Mouse (Mus musculus) midbrain, postnatal 0 days (tissue): ENCODE data around the gene Acbd3. TPM values are rescaled to one million over a fixed set of nuclear protein-coding genes. Genes with fewer than 3 reads are reported as not detected.

Experiments
- ATAC-seq: fragments of 200-750 bp; cut with Nextera tagmentation; 2 replicates; pipeline ENCODE4 v1.8.0; 2017; ENCODE audit warnings: moderate number of reproducible peaks, mild to moderate bottlenecking, moderate TSS enrichment, moderate library complexity; ENCODE audit not compliant: low FRiP score
- DNase-seq: peaks from one replicate; pipeline ENCODE4 v3.0.0-alpha.2; 2015; ENCODE audit warnings: low spot score
- H3K27ac ChIP-seq: fragments of 300-500 bp; sonication (generic); 2 replicates; pipeline ENCODE4 v1.5.1; 2014; ENCODE audit warnings: low read depth, mild to moderate bottlenecking, low read length, mixed read lengths
- H3K27me3 ChIP-seq: fragments of 300-500 bp; sonication (generic); 2 replicates; pipeline ENCODE4 v1.6.1; 2014; ENCODE audit warnings: low read length, control low read depth, mixed read lengths; ENCODE audit not compliant: insufficient read depth
- H3K36me3 ChIP-seq: fragments of 300-500 bp; sonication (generic); 2 replicates; pipeline ENCODE4 v1.6.1; 2014; ENCODE audit warnings: low read length, control low read depth, mixed read lengths; ENCODE audit not compliant: insufficient read depth
- H3K4me1 ChIP-seq: fragments of 300-500 bp; sonication (generic); 2 replicates; pipeline ENCODE4 v1.6.1; 2014; ENCODE audit warnings: mild to moderate bottlenecking, control low read depth, antibody characterized with exemption, low read length, mixed read lengths; ENCODE audit not compliant: insufficient read depth
- H3K4me2 ChIP-seq: fragments of 300-500 bp; sonication (generic); 2 replicates; pipeline ENCODE4 v1.6.1; 2014; ENCODE audit warnings: low read depth, mild to moderate bottlenecking, low read length, mixed read lengths; ENCODE audit not compliant: poor library complexity, severe bottlenecking
- H3K4me3 ChIP-seq: fragments of 300-500 bp; sonication (generic); 2 replicates; pipeline ENCODE4 v1.5.1; 2014; ENCODE audit warnings: low read depth, mild to moderate bottlenecking, low read length, moderate library complexity
- H3K9ac ChIP-seq: fragments of 300-500 bp; sonication (generic); replicated peaks from 2 replicates; pipeline ENCODE4 v1.6.1; 2014; ENCODE audit warnings: mild to moderate bottlenecking, low read length, moderate library complexity, mixed read lengths; ENCODE audit not compliant: poor library complexity, severe bottlenecking
- H3K9me3 ChIP-seq: fragments of 300-500 bp; sonication (generic); 2 replicates; pipeline ENCODE4 v1.6.1; 2016; ENCODE audit warnings: low read length, control low read depth
- CTCF ChIP-seq: IDR thresholded peaks from 2 replicates; pipeline ENCODE4 v1.5.1; 2016; ENCODE audit warnings: antibody characterized with exemption, mild to moderate bottlenecking
- WGBS: fragments of 180-500 bp; shearing (Covaris S2); extraction: QIAGEN DNeasy Blood & Tissue Kit; methylation state at CpG from one replicate; pipeline ENCODE4 v1.1.7; 2014; 5-methylcytosine and 5-hydroxymethylcytosine counted together
- polyA plus RNA-seq: library from polyadenylated mRNA; unstranded; fragments of >200 nt; fragmentation: Nextera tagmentation; extraction: Ambion mirVana; gene quantifications from 2 replicates; pipeline ENCODE4 v1.2.1, GENCODE M21; 2015
- total RNA-seq: library from RNA; depleted of rRNA; stranded (reverse); fragments of >200 nt; gene quantifications from 2 replicates; pipeline ENCODE4 v1.2.3, GENCODE M21; 2014

Acbd3 gene
- total and polyA plus RNA-seq, 2 experiments from 2014 or later: 18.8 to 30.0 TPM

GRCm38 (mm10) chr1:180763828-180764227, 38.0 kb downstream of the Acbd3 start:
- H3K27ac ChIP-seq: no peak overlapping the region
- ATAC-seq (peak; percentile 67), DNase-seq (peak; percentile 93)
- no peaks in the 10 kb centered on the region for H3K4me1 ChIP-seq
- H3K9ac ChIP-seq: peak overlapping the region; percentile 44
- H3K9me3 ChIP-seq: no peaks in the 10 kb centered on the region
- peaks cover 7% of the 10 kb centered on the region; the same call in 1 of the 2 replicates for H3K27me3 ChIP-seq
- H3K4me3 ChIP-seq: peak overlapping the region; percentile 34
- peak overlapping the region; percentile 59 for H3K4me2 ChIP-seq
- TF ChIP-seq CTCF: peak; percentile 95
- no peaks in the 10 kb centered on the region for H3K36me3 ChIP-seq
- WGBS: 2% methylated on average over 11 of the region's 11 CpGs

- 88% methylated on average over 5 of the region's 5 CpGs for whole genome bisulfite sequencing
- H3K36me3 ChIP-seq: no peaks in the 10 kb centered on the region
- H3K9me3 ChIP-seq: no peaks in the 10 kb centered on the region
- no peak for ATAC-seq
- H3K27me3 ChIP-seq: peaks cover 7% of the 10 kb centered on the region; the same call in 1 of the 2 replicates
- H3K4me3 ChIP-seq: no peak overlapping the region
- H3K9ac ChIP-seq: no peak overlapping the region
- no peak overlapping the region for H3K27ac ChIP-seq
- DNase-seq: no peak
- H3K4me1 ChIP-seq: no peaks in the 10 kb centered on the region
- no peak overlapping the region for H3K4me2 ChIP-seq
- TF ChIP-seq CTCF: no peak
Observed at GRCm38 (mm10) chr1:180765393-180765792, 39.5 kb downstream of the Acbd3 start.

GRCm38 (mm10) chr1:180766557-180766956, 40.7 kb downstream of the Acbd3 start:
- H3K27ac ChIP-seq: no peak overlapping the region
- no peak for TF ChIP-seq CTCF
- H3K36me3 ChIP-seq: no peaks in the 10 kb centered on the region
- no peaks in the 10 kb centered on the region for H3K9me3 ChIP-seq
- H3K9ac ChIP-seq: no peak overlapping the region
- DNase-seq (no peak), ATAC-seq (no peak)
- 82% methylated on average over 5 of the region's 5 CpGs for WGBS
- H3K4me2 ChIP-seq: no peak overlapping the region
- peaks cover 7% of the 10 kb centered on the region; the same call in 1 of the 2 replicates for H3K27me3 ChIP-seq
- no peaks in the 10 kb centered on the region for H3K4me1 ChIP-seq
- H3K4me3 ChIP-seq: no peak overlapping the region

GRCm38 (mm10) chr1:180767541-180768333, 41.9 kb downstream of the Acbd3 start:
- ATAC-seq: peak; percentile 41; the same call in 1 of the 2 replicates
- Histone ChIP-seq H3K4me3 (peak overlapping the region; percentile 41), H3K36me3 (no peaks in the 10 kb centered on the region), H3K4me1 (no peaks in the 10 kb centered on the region), H3K27me3 (peaks cover 6% of the 10 kb centered on the region; the same call in 1 of the 2 replicates), H3K27ac (peak overlapping the region; percentile 72), H3K4me2 (peak overlapping the region; percentile 74), H3K9me3 (no peaks in the 10 kb centered on the region), H3K9ac (peak overlapping the region; percentile 69)
- DNase-seq: peak; percentile 15
- 18% methylated on average over 10 of the region's 10 CpGs for WGBS
- TF ChIP-seq CTCF: peak; percentile 35

GRCm38 (mm10) chr1:180768334-180769168, 42.7 kb downstream of the Acbd3 start:
- H3K4me2 ChIP-seq: peak overlapping the region; percentile 74
- 3% methylated on average over 37 of the region's 37 CpGs for WGBS
- H3K27me3 ChIP-seq: no peaks in the 10 kb centered on the region
- TF ChIP-seq CTCF: peak; percentile 75
- H3K4me1 ChIP-seq: no peaks in the 10 kb centered on the region
- DNase-seq: peak; percentile 81
- peak overlapping the region; percentile 41 for H3K4me3 ChIP-seq
- peak; percentile 90 for ATAC-seq
- H3K9ac ChIP-seq: peak overlapping the region; percentile 69
- H3K9me3 ChIP-seq: no peaks in the 10 kb centered on the region
- peak overlapping the region; percentile 72 for H3K27ac ChIP-seq
- H3K36me3 ChIP-seq: no peaks in the 10 kb centered on the region
